Mouse (Mus musculus): ENCODE data around the gene Ngef.

Ngef gene

DNA sequence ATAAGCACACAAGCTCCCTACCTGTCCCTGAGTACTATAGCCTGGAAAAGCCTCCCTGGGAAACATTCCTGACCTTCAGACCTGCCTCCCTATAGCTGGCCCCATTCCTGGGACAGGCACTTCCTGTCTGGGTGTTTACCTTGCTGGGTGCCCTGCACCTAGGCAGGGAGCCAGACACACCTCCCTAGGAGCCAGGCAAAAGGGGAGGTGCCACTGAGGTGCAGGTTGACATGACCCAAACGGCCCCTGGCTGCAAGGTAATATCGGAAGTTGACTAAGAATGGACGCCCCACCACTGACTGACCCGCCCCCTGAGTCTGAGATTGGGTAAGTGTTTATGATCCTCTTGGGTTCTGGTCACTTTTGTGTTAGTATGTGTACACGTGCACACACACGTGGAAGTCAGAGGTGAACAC lies at the start of gene Ngef:
TSS of gene Ngef (minus strand) at position 71 of the 416 bp plus-strand sequence.
- DNase-seq (ENCODE audit: low read depth, low spot score): no peak

GRCm38 (mm10) chr1:87621858-87622279 lies 48.2 kb upstream of the Ngef start:
- DNase-seq (ENCODE audit: low read depth, low spot score): no peak

- DNase-seq (ENCODE audit: low read depth, low spot score): no peak
These were observed 47.6 kb upstream of the Ngef start for GRCm38 (mm10) chr1:87621146-87621857.

DNA sequence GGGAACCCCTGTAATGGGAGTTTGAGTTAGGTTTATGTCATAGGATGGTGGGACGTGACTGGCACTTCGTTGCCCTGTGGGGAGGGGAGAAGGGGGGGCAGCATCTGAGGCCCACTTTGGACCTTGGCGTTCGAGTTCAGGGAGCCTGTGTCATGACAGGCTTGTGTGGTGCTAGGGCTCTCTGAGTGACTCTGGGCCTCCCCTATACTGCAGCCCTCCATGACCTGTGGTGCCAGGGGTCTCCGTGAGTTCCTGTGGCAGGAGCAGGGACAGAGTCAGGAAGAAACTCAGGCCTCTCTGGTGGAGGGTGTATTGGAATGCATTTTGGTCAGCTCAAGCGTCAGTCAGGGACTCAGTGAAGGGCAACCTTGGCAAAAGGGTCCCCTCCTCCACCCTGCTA lies 47.0 kb upstream of the Ngef start:
- DNase-seq (ENCODE audit: low read depth, low spot score): no peak

GRCm38 (mm10) chr1:87620211-87620668 lies 46.6 kb upstream of the Ngef start, which contains the start of gene Inpp5d:
Inpp5d (plus strand) TSS chr1:87620312.
- DNase-seq (ENCODE audit: low read depth, low spot score): peak; percentile 38

- peak; percentile 53 for DNase-seq (ENCODE audit: low read depth, low spot score)
These were observed 41.1 kb upstream of the Ngef start for GRCm38 (mm10) chr1:87614576-87615295.

DNA sequence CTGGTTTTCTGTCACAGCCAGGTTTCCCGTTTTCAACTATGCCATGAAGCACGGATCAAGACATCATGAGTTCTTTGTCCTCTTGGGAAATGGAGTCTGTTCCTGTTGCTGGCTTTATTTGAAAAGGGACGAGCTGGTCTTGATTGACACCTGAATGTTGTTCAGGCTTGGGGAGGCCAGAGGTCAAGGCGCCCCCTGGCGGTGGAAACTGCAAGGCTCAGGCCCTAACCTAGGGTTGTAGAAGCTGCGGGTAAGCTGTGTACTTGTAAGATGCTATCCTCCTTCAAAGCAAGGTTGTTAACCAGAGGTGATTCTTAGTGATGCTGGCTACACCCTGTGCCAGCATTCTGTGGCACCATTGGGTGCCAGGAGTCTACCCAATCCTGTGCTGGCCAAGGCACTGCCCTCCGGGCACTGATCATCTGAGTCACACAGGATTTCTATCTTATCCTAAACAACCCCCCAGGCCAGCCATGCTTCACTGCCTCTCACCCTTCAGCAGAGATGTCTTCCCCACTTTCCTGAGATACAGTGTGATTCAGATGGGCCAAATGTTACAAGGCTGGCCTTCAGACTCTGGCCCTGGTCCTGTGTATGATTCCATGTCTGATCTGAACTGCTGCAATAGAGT lies 34.9 kb upstream of the Ngef start:
- DNase-seq (ENCODE audit: low read depth, low spot score): peak; percentile 59

DNA sequence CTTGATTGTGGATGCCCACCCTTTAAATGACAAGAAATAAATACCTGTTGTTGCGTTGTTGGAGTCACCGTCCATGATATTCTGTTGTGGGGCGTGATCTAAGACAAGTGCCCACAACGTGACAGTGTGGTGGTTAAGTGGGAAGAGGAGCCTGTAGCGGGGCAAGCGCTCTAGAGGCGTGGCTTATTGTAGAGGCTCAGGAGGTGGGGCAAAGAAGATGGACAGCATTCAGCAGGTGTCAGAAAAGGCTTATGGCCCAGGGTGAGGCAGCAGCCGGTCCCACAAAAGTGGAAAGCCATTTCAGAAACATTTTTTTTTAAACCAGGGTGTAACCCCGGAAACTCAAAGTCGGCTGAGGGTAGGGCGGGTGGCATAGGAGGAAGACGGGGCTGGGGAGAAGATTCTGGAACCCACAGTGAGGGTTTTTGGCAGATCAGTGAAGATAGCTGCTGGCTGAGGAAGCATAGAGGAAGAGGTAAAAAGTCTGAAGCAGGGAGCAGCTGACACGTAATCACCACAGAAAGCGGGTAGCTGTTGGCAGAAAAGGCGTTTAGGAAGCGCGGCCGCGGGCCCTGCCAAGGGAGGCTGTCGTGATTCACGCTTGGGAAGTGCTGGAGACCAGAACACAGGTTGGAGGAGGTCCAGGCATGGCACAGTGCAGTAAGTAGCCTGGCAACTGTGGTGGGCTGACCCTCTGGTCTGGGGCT lies 33.9 kb upstream of the Ngef start:
- no peak for DNase-seq (ENCODE audit: low read depth, low spot score)

DNA sequence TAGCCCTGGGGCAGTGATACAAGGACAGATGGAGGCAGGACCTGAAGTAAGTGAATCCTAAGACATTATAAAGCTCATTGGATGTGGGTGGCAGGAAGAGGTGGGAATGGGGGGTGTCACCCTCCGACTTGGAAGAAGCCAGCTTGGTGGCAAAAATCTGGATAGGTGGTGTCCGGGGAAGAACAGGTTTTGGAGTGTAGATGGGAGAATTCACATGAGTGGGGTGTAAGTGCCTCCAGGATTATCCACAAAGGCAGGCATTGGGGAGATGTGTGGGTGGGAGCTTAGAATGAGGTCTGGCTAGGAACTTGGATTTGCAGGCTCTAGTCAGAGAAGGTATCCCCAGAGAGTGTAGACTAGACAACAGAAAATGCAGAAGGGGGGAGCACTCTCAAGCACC lies 31.6 kb upstream of the Ngef start:
- DNase-seq (ENCODE audit: low read depth, low spot score): no peak

DNA sequence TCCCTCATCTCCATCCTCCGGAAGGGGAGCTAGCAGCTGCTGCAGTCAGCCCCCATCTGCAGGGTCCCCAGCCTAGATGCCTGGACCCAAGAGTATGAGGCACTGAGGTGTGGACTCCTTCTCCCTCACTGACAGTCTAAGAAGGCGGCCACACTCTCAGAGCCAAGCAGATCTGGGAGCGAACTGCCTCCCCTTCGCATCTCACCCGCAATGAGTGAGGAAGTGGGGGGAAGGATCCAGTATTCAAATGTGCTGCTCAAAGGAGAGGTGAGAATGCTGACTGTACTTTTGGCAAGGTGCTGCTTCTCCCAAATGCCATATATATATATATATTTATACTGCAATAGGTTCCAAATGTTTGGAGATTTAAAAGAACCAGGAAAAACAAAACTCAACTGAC lies 29.7 kb upstream of the Ngef start:
- DNase-seq (ENCODE audit: low read depth, low spot score): no peak

GRCm38 (mm10) chr1:87601801-87602200 lies 28.1 kb upstream of the Ngef start:
- DNase-seq (ENCODE audit: low read depth, low spot score): no peak

- no peak for DNase-seq (ENCODE audit: low read depth, low spot score)
These were observed 26.9 kb upstream of the Ngef start for GRCm38 (mm10) chr1:87600533-87600932.

DNA sequence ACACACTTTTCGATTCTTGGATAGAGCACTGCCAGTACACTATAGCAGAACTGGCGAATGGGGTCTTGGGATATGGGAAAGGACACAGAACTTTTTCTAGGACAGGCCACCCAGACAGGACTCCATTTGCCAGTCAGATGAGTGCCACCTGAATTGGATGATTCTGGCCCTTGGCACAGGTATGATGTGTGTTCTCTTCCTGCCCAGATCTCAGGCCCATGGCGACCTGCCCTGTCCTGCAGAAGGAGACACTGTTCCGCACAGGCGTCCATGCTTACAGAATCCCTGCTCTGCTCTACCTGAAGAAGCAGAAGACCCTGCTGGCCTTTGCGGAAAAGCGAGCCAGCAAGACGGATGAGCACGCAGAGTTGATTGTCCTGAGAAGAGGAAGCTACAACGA lies 21.0 kb upstream of the Ngef start:
- DNase-seq (ENCODE audit: low read depth, low spot score): peak; percentile 19

DNA sequence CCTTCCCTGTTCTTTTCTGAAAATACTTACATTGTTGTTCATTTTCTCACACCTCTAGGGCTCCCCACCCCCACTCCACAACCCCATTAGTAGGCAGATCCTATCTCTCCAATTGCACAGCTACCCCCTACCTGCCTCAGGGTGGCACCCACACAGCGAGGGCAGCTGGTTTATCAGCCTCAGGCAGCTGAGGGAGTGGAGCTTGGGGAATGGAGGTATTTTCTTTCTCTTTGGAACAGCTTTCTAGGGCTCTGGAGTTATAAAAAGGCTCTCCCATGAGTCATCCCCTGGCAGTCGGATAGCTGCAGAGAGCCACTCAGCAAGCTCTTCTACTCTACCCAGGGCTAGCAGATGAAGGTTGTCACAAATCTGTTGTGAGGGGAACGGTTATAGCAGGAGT lies 20.6 kb upstream of the Ngef start:
- peak; percentile 85 for DNase-seq (ENCODE audit: low read depth, low spot score)

GRCm38 (mm10) chr1:87589980-87590379 lies 16.3 kb upstream of the Ngef start:
- no peak for DNase-seq (ENCODE audit: low read depth, low spot score)

DNA sequence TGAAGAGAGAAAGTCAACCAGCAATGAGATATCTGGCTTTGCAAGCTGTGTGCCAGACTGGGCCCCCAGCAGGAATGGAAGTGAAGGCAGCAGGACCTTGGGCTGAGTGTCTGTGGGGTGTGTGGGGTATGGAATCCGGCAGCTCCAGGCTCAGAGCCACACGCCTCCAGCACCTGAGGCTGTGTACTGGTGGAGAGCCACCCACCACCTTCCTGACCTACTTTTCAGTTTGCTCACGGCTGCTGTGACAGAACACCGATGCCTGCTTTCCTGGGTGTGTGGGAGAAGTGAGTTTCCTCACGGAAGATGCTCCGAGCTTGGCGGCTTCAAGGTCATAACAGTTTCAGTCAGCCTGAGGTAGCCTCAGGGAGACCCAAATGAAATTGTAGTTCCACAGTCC lies 15.5 kb upstream of the Ngef start:
- DNase-seq (ENCODE audit: low read depth, low spot score): no peak

DNA sequence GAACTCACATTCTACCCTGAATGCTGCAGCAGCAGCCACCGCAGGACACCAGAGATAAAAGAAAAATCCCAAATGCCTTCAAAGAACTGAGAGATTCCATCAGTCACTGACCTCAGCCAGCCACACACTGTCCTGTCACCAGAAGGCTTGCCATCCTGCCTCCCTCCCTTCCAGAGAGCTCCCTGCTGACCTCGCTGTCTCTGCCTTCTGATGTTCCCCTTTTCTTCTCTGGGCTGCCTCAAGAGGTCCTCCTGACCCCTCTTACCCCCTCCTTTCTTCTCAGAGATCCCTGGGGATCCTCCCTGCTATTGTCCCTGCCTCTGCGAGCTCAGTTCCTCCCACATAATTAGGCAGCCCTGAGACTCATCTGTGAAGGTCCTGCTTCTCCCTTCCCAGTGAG lies 7.2 kb upstream of the Ngef start:
- DNase-seq (ENCODE audit: low read depth, low spot score): no peak

DNA sequence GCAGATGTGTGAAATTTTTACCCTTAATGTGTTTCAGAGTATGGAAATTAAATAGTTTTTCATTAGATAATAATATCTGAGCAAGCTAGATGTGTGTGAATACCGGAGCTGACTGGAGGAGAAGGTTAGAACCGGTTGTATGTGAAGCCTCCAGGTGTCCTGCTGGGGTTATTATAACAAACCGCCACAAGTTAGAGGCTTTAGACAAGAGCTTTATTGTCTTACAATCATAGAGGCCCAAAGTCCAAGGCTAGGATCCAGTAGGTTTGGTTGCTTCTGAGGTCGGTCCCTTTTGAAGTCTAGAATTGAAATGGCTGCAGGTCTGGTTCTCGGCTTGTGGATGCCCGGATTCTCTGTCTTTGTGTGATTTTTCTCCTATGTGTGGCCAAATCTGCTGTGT lies 5.3 kb upstream of the Ngef start:
- no peak for DNase-seq (ENCODE audit: low read depth, low spot score)

GRCm38 (mm10) chr1:87574785-87575184 lies 1.1 kb upstream of the Ngef start:
- DNase-seq (ENCODE audit: low read depth, low spot score): no peak

DNA sequence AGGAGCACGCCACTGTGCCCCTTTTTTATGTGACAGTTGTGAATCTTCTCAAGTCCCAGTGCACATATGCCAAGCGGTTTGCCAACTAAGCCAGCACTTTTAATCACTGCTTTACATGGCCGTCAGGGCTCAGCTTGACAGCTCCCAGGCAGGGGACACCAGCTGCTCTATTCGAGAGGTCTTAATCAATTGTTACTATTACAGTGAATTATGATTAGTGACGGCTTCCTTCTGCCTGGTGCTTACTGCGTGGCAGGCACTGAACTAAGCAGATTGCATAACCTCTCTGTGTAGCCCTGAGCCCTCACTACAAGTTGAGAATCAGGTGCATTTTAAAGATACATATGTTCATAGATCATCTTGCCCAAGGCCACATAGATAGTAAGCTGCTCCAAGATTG lies 683 bp upstream of the Ngef start:
- DNase-seq (ENCODE audit: low read depth, low spot score): no peak

GRCm38 (mm10) chr1:87573261-87573660 lies 409 bp downstream of the Ngef start:
- no peak for DNase-seq (ENCODE audit: low read depth, low spot score)

- no peak for DNase-seq (ENCODE audit: low read depth, low spot score)
These were observed 5.3 kb downstream of the Ngef start for GRCm38 (mm10) chr1:87568398-87568797.
